Mouse (Mus musculus) heart, postnatal 10 days (tissue): ENCODE measurements around the gene Gm6710. TPM values are rescaled to one million over a fixed set of nuclear protein-coding genes. Genes with fewer than 3 reads are reported as not detected.
"Not testable (repeated sequence)": the region's sequence is repeated elsewhere in the genome, so short reads cannot be mapped to it uniquely, and the experiment has no call there.

Experiments
- DNase-seq, 2 experiments: peaks; one replicate each; pipeline ENCODE4 v3.0.0; 2021
- intact Hi-C: fragments of 180-260 bp; cut with DNase I; formaldehyde crosslinking; loops from one replicate; pipeline ENCODE4 v1.15.1; 2025
- total RNA-seq, 2 experiments: library from RNA; stranded (reverse); gene quantifications; 2 replicates each; pipeline ENCODE4 v1.2.3; 2021

The Gm6710 gene
- total RNA-seq: 10 to 100 TPM; 14.0 to 18.9 TPM

DNA sequence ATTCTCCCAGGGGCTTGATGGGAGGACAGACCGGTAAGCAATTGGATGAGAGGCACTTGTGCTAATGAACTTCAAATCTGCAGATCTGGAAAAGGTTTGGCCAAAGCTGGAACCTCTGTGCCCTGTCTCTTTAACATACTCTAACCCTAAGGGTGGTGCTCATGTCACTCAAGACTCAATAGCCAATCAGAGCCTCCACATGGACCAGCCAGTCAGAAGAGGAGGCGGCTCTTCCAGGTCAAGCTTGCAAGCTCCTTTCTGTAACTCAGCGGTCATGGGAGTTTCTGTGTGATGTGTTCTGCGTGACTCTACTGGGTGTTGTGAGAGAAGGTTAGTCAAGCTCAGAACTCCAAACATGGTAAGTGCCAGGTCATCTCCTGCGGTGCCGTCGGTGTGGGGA lies at the start of gene Gm6710:
TSS of gene Gm6710 (plus strand) at position 196 of the 400 bp plus-strand sequence.
- DNase-seq, intact Hi-C loops: not testable (repeated sequence)

Other genes starting within 250 kb of the Gm6710 start
- gene Gm11007, start 225.2 kb upstream of the Gm6710 start, total RNA-seq: not detected
- gene Zfp969, start 165.6 kb upstream of the Gm6710 start, total RNA-seq: 1 to 10 TPM; 6.9 to 8.1 TPM
- gene Gm2007, start 127.7 kb upstream of the Gm6710 start, total RNA-seq: not detected
- 1 to 10 TPM; 2.9 to 5.6 TPM for gene Gm14288, start 68.1 kb upstream of the Gm6710 start, total RNA-seq
- 1 to 10 TPM; 5.5 to 5.8 TPM for gene Zfp966, start 61.9 kb downstream of the Gm6710 start, total RNA-seq
- 10 to 100 TPM; 16.1 to 23.7 TPM for gene Gm2026, start 96.1 kb downstream of the Gm6710 start, total RNA-seq